Mouse (Mus musculus): ENCODE measurements around the gene Tubb2b. TPM values are rescaled to one million over a fixed set of nuclear protein-coding genes. Genes with fewer than 3 reads are reported as not detected.
A peak's percentile ranks its signal among the peaks of the same experiment; 100 is the strongest.

Tubb2b gene
- polyA plus RNA-seq, 1 experiment from 2014 or later, result 32.1 TPM

DNA sequence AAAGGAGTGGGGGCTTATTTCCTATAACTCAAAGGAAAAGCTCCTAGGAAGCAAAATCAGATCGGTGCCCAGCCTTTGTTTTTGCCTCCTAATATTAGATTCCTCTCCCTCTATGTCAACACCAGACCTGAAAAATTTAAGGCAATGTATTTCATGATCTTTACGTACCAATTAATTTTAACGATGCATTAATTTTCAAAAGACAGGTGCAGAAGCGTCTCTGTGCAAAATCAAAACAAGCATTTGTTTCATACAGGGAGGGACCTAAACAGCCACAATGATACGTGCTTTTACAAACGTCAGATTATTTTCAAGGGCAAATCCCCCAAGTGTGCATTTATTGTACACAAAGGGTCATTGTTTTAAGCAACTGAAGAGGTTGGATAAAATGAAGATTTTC is 2.6 kb upstream of the Tubb2b start:
- WGBS, result 35% methylated on average over 6 of the region's 6 CpGs
- Histone ChIP-seq H3K9me3 (ENCODE audit: control insufficient read depth, low read depth, low read length) (no peaks in the 10 kb centered on the region), H3K36me3 (ENCODE audit: control insufficient read depth, insufficient read depth, low read length) (no peaks in the 10 kb centered on the region), H3K4me1 (ENCODE audit: control insufficient read depth, insufficient read depth, low read length) (peaks cover 8% of the 10 kb centered on the region), H3K4me3 (ENCODE audit: low read depth, low read length) (no peak overlapping the region), H3K9ac (replicated peaks; ENCODE audit: low read depth, low read length) (no peak overlapping the region), H3K4me2 (replicated peaks; ENCODE audit: low read depth, low read length) (peak overlapping the region; percentile 76), H3K27me3 (ENCODE audit: control insufficient read depth, insufficient read depth, low read length) (no peaks in the 10 kb centered on the region), H3K27ac (ENCODE audit: low read length) (no peak overlapping the region)
- no peak for ATAC-seq (ENCODE audit: insufficient number of reproducible peaks, insufficient read depth, low FRiP score, low read depth)

GRCm38 (mm10) chr13:34132299-34132698 is 2.0 kb upstream of the Tubb2b start:
- ATAC-seq (ENCODE audit: insufficient number of reproducible peaks, insufficient read depth, low FRiP score, low read depth), result no peak
- Histone ChIP-seq H3K27me3 (ENCODE audit: control insufficient read depth, insufficient read depth, low read length) (no peaks in the 10 kb centered on the region), H3K4me3 (ENCODE audit: low read depth, low read length) (0 out of 2 replicates have a peak overlapping the region, but pooled peaks have one; percentile 2), H3K27ac (ENCODE audit: low read length) (no peak overlapping the region), H3K9me3 (ENCODE audit: control insufficient read depth, low read depth, low read length) (no peaks in the 10 kb centered on the region), H3K9ac (replicated peaks; ENCODE audit: low read depth, low read length) (no peak overlapping the region), H3K4me1 (ENCODE audit: control insufficient read depth, insufficient read depth, low read length) (peaks cover 8% of the 10 kb centered on the region), H3K36me3 (ENCODE audit: control insufficient read depth, insufficient read depth, low read length) (no peaks in the 10 kb centered on the region), H3K4me2 (replicated peaks; ENCODE audit: low read depth, low read length) (peak overlapping the region; percentile 76)
- WGBS, result 7% methylated on average over 15 of the region's 15 CpGs

DNA sequence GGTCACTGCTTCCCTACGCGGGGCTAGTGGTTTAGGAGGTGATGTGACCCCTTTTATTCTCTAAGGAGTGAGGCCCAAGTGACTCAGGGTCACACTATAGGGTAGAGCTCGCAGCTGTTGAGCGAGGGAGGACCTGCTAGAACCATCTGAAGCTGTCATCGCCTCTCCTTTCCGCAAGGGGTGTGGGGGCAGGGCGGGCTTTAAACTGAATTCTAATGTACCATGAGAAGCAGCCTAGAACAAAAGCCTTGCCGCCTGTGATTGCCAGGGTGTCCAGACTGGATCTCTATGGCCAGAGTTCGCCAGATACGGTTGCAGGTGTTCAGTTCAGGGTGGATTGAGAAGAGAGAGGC is 1.4 kb upstream of the Tubb2b start:
- Histone ChIP-seq H3K4me2 (replicated peaks; ENCODE audit: low read depth, low read length) (peak overlapping the region; percentile 76), H3K27ac (ENCODE audit: low read length) (peak overlapping the region; percentile 74; the same call in 1 of the 2 replicates), H3K9me3 (ENCODE audit: control insufficient read depth, low read depth, low read length) (no peaks in the 10 kb centered on the region), H3K4me3 (ENCODE audit: low read depth, low read length) (peak overlapping the region; percentile 70), H3K4me1 (ENCODE audit: control insufficient read depth, insufficient read depth, low read length) (peaks cover 8% of the 10 kb centered on the region), H3K36me3 (ENCODE audit: control insufficient read depth, insufficient read depth, low read length) (no peaks in the 10 kb centered on the region), H3K27me3 (ENCODE audit: control insufficient read depth, insufficient read depth, low read length) (no peaks in the 10 kb centered on the region), H3K9ac (replicated peaks; ENCODE audit: low read depth, low read length) (no peak overlapping the region)
- no peak for ATAC-seq (ENCODE audit: insufficient number of reproducible peaks, insufficient read depth, low FRiP score, low read depth)
- WGBS, result 5% methylated on average over 10 of the region's 10 CpGs

DNA sequence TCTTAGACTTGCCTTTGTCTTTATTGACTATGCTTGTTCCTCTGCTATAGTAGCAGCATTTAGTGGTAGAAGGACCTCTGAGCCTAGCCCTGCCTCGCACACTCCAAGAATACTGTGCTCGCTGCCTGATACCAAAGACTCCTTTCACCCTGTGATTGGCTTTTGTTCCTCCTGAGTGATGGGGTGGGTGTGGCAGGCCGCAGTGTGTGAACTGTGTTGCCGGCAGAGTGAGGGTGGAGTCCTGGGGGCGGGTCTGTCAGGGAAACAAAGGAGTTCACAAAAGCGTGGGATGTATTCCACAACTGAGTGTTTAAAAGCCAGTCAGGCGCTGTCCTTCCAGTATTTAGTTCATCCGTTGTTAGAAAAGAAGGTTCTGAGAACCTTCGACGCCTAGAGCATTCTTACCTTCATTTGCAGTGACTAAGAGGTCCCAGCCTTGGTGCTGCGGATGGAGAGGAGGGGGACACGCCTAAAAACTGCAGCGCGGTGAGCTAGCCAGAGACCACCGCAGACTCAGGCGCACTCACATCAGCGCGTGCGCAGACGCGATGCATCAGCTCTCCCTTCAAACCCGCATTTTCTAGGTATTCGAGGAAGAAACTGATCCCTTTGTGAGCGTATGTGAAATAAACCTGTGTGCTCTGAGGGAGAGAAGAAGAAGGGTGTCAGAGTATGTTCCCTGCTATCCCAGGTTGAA is 893 bp upstream of the Tubb2b start:
- Histone ChIP-seq H3K4me3 (ENCODE audit: low read depth, low read length) (peak overlapping the region; percentile 70), H3K27ac (ENCODE audit: low read length) (peak overlapping the region; percentile 74), H3K27me3 (ENCODE audit: control insufficient read depth, insufficient read depth, low read length) (no peaks in the 10 kb centered on the region), H3K9me3 (ENCODE audit: control insufficient read depth, low read depth, low read length) (no peaks in the 10 kb centered on the region), H3K36me3 (ENCODE audit: control insufficient read depth, insufficient read depth, low read length) (no peaks in the 10 kb centered on the region), H3K4me1 (ENCODE audit: control insufficient read depth, insufficient read depth, low read length) (peaks cover 11% of the 10 kb centered on the region), H3K4me2 (replicated peaks; ENCODE audit: low read depth, low read length) (peak overlapping the region; percentile 76), H3K9ac (replicated peaks; ENCODE audit: low read depth, low read length) (peak overlapping the region; percentile 49; the same call in 1 of the 2 replicates)
- WGBS, result under 1% methylated on average over 24 of the region's 24 CpGs
- ATAC-seq (ENCODE audit: insufficient number of reproducible peaks, insufficient read depth, low FRiP score, low read depth), result peak; percentile 26

DNA sequence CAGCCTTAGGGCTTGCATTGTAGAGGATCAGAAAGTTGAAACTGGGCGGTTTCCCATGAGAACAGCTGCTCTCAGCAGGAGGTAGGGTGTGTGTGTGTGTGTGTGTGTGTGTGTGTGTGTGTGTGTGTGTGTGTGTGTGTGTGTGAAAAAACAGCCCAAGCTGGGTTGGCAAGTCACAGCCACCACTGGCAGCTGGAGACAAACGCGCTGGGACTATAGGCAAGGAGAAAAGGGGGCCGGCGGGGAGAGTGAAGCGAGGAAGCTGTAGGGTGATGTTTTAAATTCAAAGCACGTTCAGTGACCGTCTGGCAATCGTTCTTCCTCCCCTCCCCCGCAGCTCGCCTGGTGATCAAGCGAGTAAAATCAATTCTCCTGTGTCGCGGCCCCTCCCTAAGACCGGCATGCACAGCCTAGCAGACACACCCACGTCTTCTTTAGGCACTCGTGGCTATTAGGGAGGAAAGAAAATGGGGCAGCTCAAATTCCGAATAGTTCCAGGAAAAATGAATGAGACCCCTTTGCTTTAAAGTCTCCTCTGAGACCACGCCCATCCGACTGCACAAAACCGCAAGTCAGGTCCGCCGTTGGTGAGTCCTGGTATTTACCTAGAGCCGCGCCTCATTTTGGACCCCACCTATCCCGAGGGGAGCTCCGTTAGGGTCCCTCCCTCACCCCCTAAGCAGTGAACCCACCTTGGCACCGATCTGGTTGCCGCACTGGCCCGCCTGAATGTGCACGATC is 611 bp downstream of the Tubb2b start:
- WGBS, result under 1% methylated on average over 31 of the region's 31 CpGs
- Histone ChIP-seq H3K9ac (replicated peaks; ENCODE audit: low read depth, low read length) (peak overlapping the region; percentile 49), H3K36me3 (ENCODE audit: control insufficient read depth, insufficient read depth, low read length) (no peaks in the 10 kb centered on the region; the same call in 1 of the 2 replicates), H3K4me3 (ENCODE audit: low read depth, low read length) (peak overlapping the region; percentile 70), H3K9me3 (ENCODE audit: control insufficient read depth, low read depth, low read length) (no peaks in the 10 kb centered on the region), H3K4me1 (ENCODE audit: control insufficient read depth, insufficient read depth, low read length) (peaks cover 11% of the 10 kb centered on the region), H3K27ac (ENCODE audit: low read length) (peak overlapping the region; percentile 77), H3K4me2 (replicated peaks; ENCODE audit: low read depth, low read length) (peak overlapping the region; percentile 76), H3K27me3 (ENCODE audit: control insufficient read depth, insufficient read depth, low read length) (no peaks in the 10 kb centered on the region)
- peak; percentile 69 for ATAC-seq (ENCODE audit: insufficient number of reproducible peaks, insufficient read depth, low FRiP score, low read depth)

GRCm38 (mm10) chr13:34128276-34129114 is 1.8 kb downstream of the Tubb2b start:
- H3K4me3 ChIP-seq (ENCODE audit: low read depth, low read length), result no peak overlapping the region; the same call in 1 of the 2 replicates
- peaks cover 11% of the 10 kb centered on the region for H3K4me1 ChIP-seq (ENCODE audit: control insufficient read depth, insufficient read depth, low read length)
- 87% methylated on average over 9 of the region's 9 CpGs for WGBS
- no peak for ATAC-seq (ENCODE audit: insufficient number of reproducible peaks, insufficient read depth, low FRiP score, low read depth)
- no peaks in the 10 kb centered on the region for H3K27me3 ChIP-seq (ENCODE audit: control insufficient read depth, insufficient read depth, low read length)
- no peak overlapping the region for H3K27ac ChIP-seq (ENCODE audit: low read length)
- H3K9ac ChIP-seq (replicated peaks; ENCODE audit: low read depth, low read length), result no peak overlapping the region
- peak overlapping the region; percentile 76 for H3K4me2 ChIP-seq (replicated peaks; ENCODE audit: low read depth, low read length)
- H3K9me3 ChIP-seq (ENCODE audit: control insufficient read depth, low read depth, low read length), result no peaks in the 10 kb centered on the region
- H3K36me3 ChIP-seq (ENCODE audit: control insufficient read depth, insufficient read depth, low read length), result no peaks in the 10 kb centered on the region; the same call in 1 of the 2 replicates

DNA sequence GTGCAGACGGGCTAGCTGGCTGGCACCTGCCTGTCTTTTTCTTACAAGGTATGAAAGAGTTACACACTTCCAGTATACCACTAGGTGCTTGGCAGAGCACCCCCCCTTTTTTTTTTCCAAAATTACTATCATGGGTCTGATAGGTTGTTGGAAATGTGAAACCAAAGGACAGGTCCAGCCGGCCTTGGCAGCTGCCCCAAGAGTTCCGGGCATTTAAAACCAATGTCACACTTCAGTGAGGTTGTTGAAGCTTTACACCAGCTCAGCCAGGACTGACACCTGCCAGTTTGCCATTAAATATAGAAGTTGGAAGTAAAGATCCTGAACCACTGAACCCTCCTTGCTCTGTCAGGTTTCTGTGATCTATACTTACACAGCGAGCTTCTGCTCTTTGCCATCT is 4.6 kb downstream of the Tubb2b start:
- WGBS, result 85% methylated on average over 4 of the region's 4 CpGs
- Histone ChIP-seq H3K27ac (ENCODE audit: low read length) (no peak overlapping the region), H3K36me3 (ENCODE audit: control insufficient read depth, insufficient read depth, low read length) (no peaks in the 10 kb centered on the region; the same call in 1 of the 2 replicates), H3K4me1 (ENCODE audit: control insufficient read depth, insufficient read depth, low read length) (peaks cover 5% of the 10 kb centered on the region; the same call in 1 of the 2 replicates), H3K4me3 (ENCODE audit: low read depth, low read length) (no peak overlapping the region), H3K27me3 (ENCODE audit: control insufficient read depth, insufficient read depth, low read length) (no peaks in the 10 kb centered on the region), H3K9ac (replicated peaks; ENCODE audit: low read depth, low read length) (no peak overlapping the region), H3K9me3 (ENCODE audit: control insufficient read depth, low read depth, low read length) (no peaks in the 10 kb centered on the region), H3K4me2 (replicated peaks; ENCODE audit: low read depth, low read length) (no peak overlapping the region)
- no peak for ATAC-seq (ENCODE audit: insufficient number of reproducible peaks, insufficient read depth, low FRiP score, low read depth)

GRCm38 (mm10) chr13:34120536-34120935 is 9.7 kb downstream of the Tubb2b start:
- Histone ChIP-seq H3K4me3 (ENCODE audit: low read depth, low read length) (no peak overlapping the region), H3K9ac (replicated peaks; ENCODE audit: low read depth, low read length) (no peak overlapping the region), H3K36me3 (ENCODE audit: control insufficient read depth, insufficient read depth, low read length) (no peaks in the 10 kb centered on the region; the same call in 1 of the 2 replicates), H3K4me1 (ENCODE audit: control insufficient read depth, insufficient read depth, low read length) (no peaks in the 10 kb centered on the region), H3K27me3 (ENCODE audit: control insufficient read depth, insufficient read depth, low read length) (no peaks in the 10 kb centered on the region), H3K9me3 (ENCODE audit: control insufficient read depth, low read depth, low read length) (no peaks in the 10 kb centered on the region), H3K4me2 (replicated peaks; ENCODE audit: low read depth, low read length) (no peak overlapping the region), H3K27ac (ENCODE audit: low read length) (no peak overlapping the region)
- WGBS, result 96% methylated on average over 2 of the region's 2 CpGs
- ATAC-seq (ENCODE audit: insufficient number of reproducible peaks, insufficient read depth, low FRiP score, low read depth), result no peak

Data from stomach, embryonic 14.5 days (tissue).